Mouse (Mus musculus): ENCODE data around the gene Cnr2. TPM values are rescaled to one million over a fixed set of nuclear protein-coding genes. Genes with fewer than 3 reads are reported as not detected.

The Cnr2 gene
- polyA plus RNA-seq, 2 experiments = 0.70 to 0.94 TPM

GRCm38 (mm10) chr4:135906633-135907032 is 11.4 kb downstream of the Cnr2 start:
- Histone ChIP-seq H3K27me3 (ENCODE audit: control insufficient read depth, insufficient read depth, low read length) (no peaks in the 10 kb centered on the region), H3K4me3 (replicated peaks; ENCODE audit: low read length) (no peak overlapping the region), H3K27ac (replicated peaks; ENCODE audit: low read depth, low read length) (no peak overlapping the region), H3K4me1 (ENCODE audit: control insufficient read depth, insufficient read depth, low read length) (no peaks in the 10 kb centered on the region), H3K4me2 (replicated peaks; ENCODE audit: low read depth, low read length, severe bottlenecking) (no peak overlapping the region), H3K9me3 (ENCODE audit: control insufficient read depth, low read length) (no peaks in the 10 kb centered on the region), H3K9ac (ENCODE audit: low read depth, low read length, severe bottlenecking) (no peak overlapping the region), H3K36me3 (ENCODE audit: control insufficient read depth, insufficient read depth, low read length) (no peaks in the 10 kb centered on the region)
- ATAC-seq (ENCODE audit: low FRiP score, low read depth) (no peak), DNase-seq (ENCODE audit: low spot score) (no peak)
- TF ChIP-seq POLR2A (IDR thresholded peaks at IDR 0.05; ENCODE audit: borderline replicate concordance, extremely low read depth, insufficient read depth, insufficient read length) = no peak
- WGBS = 78% methylated on average over 3 of the region's 3 CpGs

- Histone ChIP-seq H3K27ac (replicated peaks; ENCODE audit: low read depth, low read length) (no peak overlapping the region), H3K4me3 (replicated peaks; ENCODE audit: low read length) (no peak overlapping the region), H3K27me3 (ENCODE audit: control insufficient read depth, insufficient read depth, low read length) (no peaks in the 10 kb centered on the region), H3K4me1 (ENCODE audit: control insufficient read depth, insufficient read depth, low read length) (peaks cover 7% of the 10 kb centered on the region; the same call in 1 of the 2 replicates), H3K36me3 (ENCODE audit: control insufficient read depth, insufficient read depth, low read length) (no peaks in the 10 kb centered on the region), H3K4me2 (replicated peaks; ENCODE audit: low read depth, low read length, severe bottlenecking) (no peak overlapping the region), H3K9me3 (ENCODE audit: control insufficient read depth, low read length) (no peaks in the 10 kb centered on the region), H3K9ac (ENCODE audit: low read depth, low read length, severe bottlenecking) (no peak overlapping the region)
- DNase-seq (ENCODE audit: low spot score) (no peak), ATAC-seq (ENCODE audit: low FRiP score, low read depth) (no peak)
- 50% methylated on average over 13 of the region's 13 CpGs for WGBS
- TF ChIP-seq POLR2A (IDR thresholded peaks at IDR 0.05; ENCODE audit: borderline replicate concordance, extremely low read depth, insufficient read depth, insufficient read length) = no peak
Measured at GRCm38 (mm10) chr4:135909326-135910066, 14.3 kb downstream of the Cnr2 start.

- TF ChIP-seq POLR2A (IDR thresholded peaks at IDR 0.05; ENCODE audit: borderline replicate concordance, extremely low read depth, insufficient read depth, insufficient read length) = no peak
- 70% methylated on average over 7 of the region's 7 CpGs for WGBS
- H3K27me3 ChIP-seq (ENCODE audit: control insufficient read depth, insufficient read depth, low read length) = no peaks in the 10 kb centered on the region
- H3K9ac ChIP-seq (ENCODE audit: low read depth, low read length, severe bottlenecking) = no peak overlapping the region
- no peaks in the 10 kb centered on the region for H3K36me3 ChIP-seq (ENCODE audit: control insufficient read depth, insufficient read depth, low read length)
- no peak overlapping the region for H3K4me2 ChIP-seq (replicated peaks; ENCODE audit: low read depth, low read length, severe bottlenecking)
- no peaks in the 10 kb centered on the region for H3K9me3 ChIP-seq (ENCODE audit: control insufficient read depth, low read length)
- DNase-seq (ENCODE audit: low spot score) (no peak), ATAC-seq (ENCODE audit: low FRiP score, low read depth) (no peak)
- H3K27ac ChIP-seq (replicated peaks; ENCODE audit: low read depth, low read length) = no peak overlapping the region
- peaks cover 7% of the 10 kb centered on the region; the same call in 1 of the 2 replicates for H3K4me1 ChIP-seq (ENCODE audit: control insufficient read depth, insufficient read depth, low read length)
- no peak overlapping the region for H3K4me3 ChIP-seq (replicated peaks; ENCODE audit: low read length)
Measured at GRCm38 (mm10) chr4:135911531-135911930, 16.3 kb downstream of the Cnr2 start.

GRCm38 (mm10) chr4:135912164-135912563 is 17.0 kb downstream of the Cnr2 start:
- Histone ChIP-seq H3K9ac (ENCODE audit: low read depth, low read length, severe bottlenecking) (no peak overlapping the region), H3K4me1 (ENCODE audit: control insufficient read depth, insufficient read depth, low read length) (peaks cover 7% of the 10 kb centered on the region; the same call in 1 of the 2 replicates), H3K27me3 (ENCODE audit: control insufficient read depth, insufficient read depth, low read length) (no peaks in the 10 kb centered on the region), H3K4me2 (replicated peaks; ENCODE audit: low read depth, low read length, severe bottlenecking) (no peak overlapping the region), H3K9me3 (ENCODE audit: control insufficient read depth, low read length) (no peaks in the 10 kb centered on the region), H3K27ac (replicated peaks; ENCODE audit: low read depth, low read length) (no peak overlapping the region), H3K4me3 (replicated peaks; ENCODE audit: low read length) (no peak overlapping the region), H3K36me3 (ENCODE audit: control insufficient read depth, insufficient read depth, low read length) (no peaks in the 10 kb centered on the region)
- ATAC-seq (ENCODE audit: low FRiP score, low read depth) (0 out of 2 replicates have a peak, but pooled peaks have one; percentile 15), DNase-seq (ENCODE audit: low spot score) (no peak)
- WGBS = 44% methylated on average over 3 of the region's 3 CpGs
- TF ChIP-seq POLR2A (IDR thresholded peaks at IDR 0.05; ENCODE audit: borderline replicate concordance, extremely low read depth, insufficient read depth, insufficient read length) = no peak

- no peaks in the 10 kb centered on the region for H3K36me3 ChIP-seq (ENCODE audit: control insufficient read depth, insufficient read depth, low read length)
- WGBS = 2% methylated on average over 3 of the region's 3 CpGs
- no peak overlapping the region; the same call in 1 of the 2 replicates for H3K27ac ChIP-seq (replicated peaks; ENCODE audit: low read depth, low read length)
- DNase-seq (ENCODE audit: low spot score) (no peak), ATAC-seq (ENCODE audit: low FRiP score, low read depth) (no peak)
- H3K4me1 ChIP-seq (ENCODE audit: control insufficient read depth, insufficient read depth, low read length) = peaks cover 7% of the 10 kb centered on the region; the same call in 1 of the 2 replicates
- no peak overlapping the region for H3K4me2 ChIP-seq (replicated peaks; ENCODE audit: low read depth, low read length, severe bottlenecking)
- no peak for TF ChIP-seq POLR2A (IDR thresholded peaks at IDR 0.05; ENCODE audit: borderline replicate concordance, extremely low read depth, insufficient read depth, insufficient read length)
- H3K4me3 ChIP-seq (replicated peaks; ENCODE audit: low read length) = no peak overlapping the region
- no peaks in the 10 kb centered on the region for H3K27me3 ChIP-seq (ENCODE audit: control insufficient read depth, insufficient read depth, low read length)
- H3K9me3 ChIP-seq (ENCODE audit: control insufficient read depth, low read length) = no peaks in the 10 kb centered on the region
- H3K9ac ChIP-seq (ENCODE audit: low read depth, low read length, severe bottlenecking) = no peak overlapping the region
Measured at GRCm38 (mm10) chr4:135912835-135913234, 17.6 kb downstream of the Cnr2 start.
